Mouse (Mus musculus) MEL (cell line): Measurements from ENCODE around the gene Timp2. TPM values are rescaled to one million over a fixed set of nuclear protein-coding genes. Genes with fewer than 3 reads are reported as not detected.

ENCODE experiments used
- DNase-seq: peaks from one replicate; pipeline ENCODE4 v3.0.0; 2011; ENCODE audit warnings: low read depth, low spot score
- H3K27ac ChIP-seq: 2 replicates; pipeline ENCODE4 v1.5.1; 2012; ENCODE audit warnings: low read depth, mild to moderate bottlenecking, control low read depth, low read length, moderate library complexity; ENCODE audit not compliant: control insufficient read depth
- H3K27me3 ChIP-seq, 2 experiments: fragments of 150-350 bp in 1 of 2; sonication (generic) in 1 of 2; 2 replicates each; pipeline ENCODE4 v1.6.1; 2012; ENCODE audit warnings: low read length in 2 of 2, mild to moderate bottlenecking in 2 of 2, improper control_type of control experiment in 1 of 2, moderate library complexity in 1 of 2; ENCODE audit not compliant: insufficient read depth in 2 of 2, control insufficient read depth in 1 of 2
- H3K36me3 ChIP-seq, 2 experiments: 2 replicates each; pipeline ENCODE4 v1.6.1; 2012 to 2014; ENCODE audit warnings: low read length in 2 of 2, improper control_type of control experiment in 1 of 2, inconsistent platforms in 1 of 2, mild to moderate bottlenecking in 1 of 2; ENCODE audit not compliant: insufficient read depth in 2 of 2, control insufficient read depth in 1 of 2
- H3K4me1 ChIP-seq, 2 experiments: fragments of 150-350 bp in 1 of 2; sonication (generic) in 1 of 2; 2 replicates each; pipeline ENCODE4 v1.6.1; 2012; ENCODE audit warnings: low read length in 2 of 2, improper control_type of control experiment in 1 of 2, mild to moderate bottlenecking in 1 of 2; ENCODE audit not compliant: insufficient read depth in 2 of 2, control insufficient read depth in 1 of 2
- H3K4me3 ChIP-seq, 2 experiments: fragments of 150-350 bp in 1 of 2; sonication (generic) in 1 of 2; 2 replicates each; pipeline ENCODE4 v1.5.1; 2012; ENCODE audit warnings: low read depth in 2 of 2, low read length in 2 of 2, mild to moderate bottlenecking in 2 of 2, moderate library complexity in 2 of 2, control low read depth in 1 of 2, improper control_type of control experiment in 1 of 2; ENCODE audit not compliant: control insufficient read depth in 1 of 2, insufficient read depth in 1 of 2
- H3K79me2 ChIP-seq: 2 replicates; pipeline ENCODE4 v1.6.1; 2012; ENCODE audit warnings: mild to moderate bottlenecking, low read length, moderate library complexity; ENCODE audit not compliant: control insufficient read depth, poor library complexity, insufficient read depth
- H3K9ac ChIP-seq: 2 replicates; pipeline ENCODE4 v1.6.1; 2012; ENCODE audit warnings: low read depth, mild to moderate bottlenecking, control low read depth, low read length, moderate library complexity; ENCODE audit not compliant: control insufficient read depth, poor library complexity, severe bottlenecking
- H3K9me3 ChIP-seq: fragments of 150-350 bp; sonication (generic); replicated peaks from 2 replicates; pipeline ENCODE4 v1.6.1; 2012; ENCODE audit warnings: mild to moderate bottlenecking, low read length, improper control_type of control experiment, moderate library complexity; ENCODE audit not compliant: insufficient read depth
- CHD1 ChIP-seq: IDR thresholded peaks from 2 replicates; pipeline ENCODE4 v1.6.1; 2012; ENCODE audit warnings: low read depth, mild to moderate bottlenecking, inconsistent platforms, low read length, improper control_type of control experiment
- ETS1 ChIP-seq: IDR thresholded peaks from 2 replicates; pipeline ENCODE4 v1.6.1; 2012; ENCODE audit warnings: low read depth, mild to moderate bottlenecking, inconsistent platforms, low read length, improper control_type of control experiment, moderate library complexity
- GATA1 ChIP-seq: IDR thresholded peaks from 2 replicates; pipeline ENCODE4 v1.6.1; 2011; ENCODE audit warnings: low read depth, low read length, improper control_type of control experiment
- HCFC1 ChIP-seq: IDR thresholded peaks from 2 replicates; pipeline ENCODE4 v1.6.1; 2012; ENCODE audit warnings: low read depth, mild to moderate bottlenecking, inconsistent platforms, low read length, improper control_type of control experiment, moderate library complexity
- JUND ChIP-seq: IDR thresholded peaks from 2 replicates; pipeline ENCODE4 v1.6.1; 2011; ENCODE audit warnings: low read depth, mild to moderate bottlenecking, improper control_type of control experiment, low read length
- MAZ ChIP-seq: IDR thresholded peaks from 2 replicates; pipeline ENCODE4 v1.6.1; 2012; ENCODE audit warnings: low read depth, mild to moderate bottlenecking, inconsistent platforms, low read length, improper control_type of control experiment
- MEF2A ChIP-seq: IDR thresholded peaks from 2 replicates; pipeline ENCODE4 v1.6.1; 2014; ENCODE audit warnings: low read depth, mild to moderate bottlenecking, inconsistent platforms, low read length, improper control_type of control experiment; ENCODE audit not compliant: poor library complexity, insufficient replicate concordance, severe bottlenecking; ENCODE audit errors: extremely low read depth
- MXI1 ChIP-seq: IDR thresholded peaks from 2 replicates; pipeline ENCODE4 v1.6.1; 2011; ENCODE audit warnings: mild to moderate bottlenecking, low read depth, low read length, improper control_type of control experiment
- NELFE ChIP-seq: IDR thresholded peaks from 2 replicates; pipeline ENCODE4 v1.6.1; 2011; ENCODE audit warnings: low read depth, low read length, improper control_type of control experiment
- NRF1 ChIP-seq: IDR thresholded peaks from 2 replicates; pipeline ENCODE4 v1.6.1; 2014; ENCODE audit warnings: low read depth, mild to moderate bottlenecking, inconsistent platforms, low read length, improper control_type of control experiment, moderate library complexity; ENCODE audit not compliant: poor library complexity, insufficient read depth, severe bottlenecking
- POLR2AphosphoS5 ChIP-seq: IDR thresholded peaks from 2 replicates; pipeline ENCODE4 v1.6.1; 2012; ENCODE audit warnings: low read depth, borderline replicate concordance, mild to moderate bottlenecking, inconsistent platforms, low read length, moderate library complexity, mixed read lengths
- SMC3 ChIP-seq: IDR thresholded peaks from 2 replicates; pipeline ENCODE4 v1.6.1; 2011; ENCODE audit warnings: low read depth, low read length, improper control_type of control experiment
- TAL1 ChIP-seq: IDR thresholded peaks from 2 replicates; pipeline ENCODE4 v1.6.1; 2012; ENCODE audit warnings: mild to moderate bottlenecking, inconsistent platforms, low read length, moderate library complexity, mixed read lengths
- TBP ChIP-seq: IDR thresholded peaks from 2 replicates; pipeline ENCODE4 v1.8.0; 2011; ENCODE audit warnings: low read depth, low read length, improper control_type of control experiment
- USF1 ChIP-seq: IDR thresholded peaks from 2 replicates; pipeline ENCODE4 v1.6.1; 2014; ENCODE audit warnings: low read depth, mild to moderate bottlenecking, inconsistent platforms, low read length, improper control_type of control experiment, moderate library complexity
- polyA plus RNA-seq, 2 experiments: library from polyadenylated mRNA; stranded (reverse) in 1 of 2; unstranded in 1 of 2; fragments of >175 nt in 1 of 2; fragments of >200 nt in 1 of 2; gene quantifications; 2 replicates each; pipeline versions ENCODE4 v1.2.1 to v1.2.4; 2012; ENCODE audit warnings: low replicate concordance in 2 of 2, low read depth in 1 of 2; ENCODE audit not compliant: insufficient read length in 2 of 2, insufficient read depth in 1 of 2, missing spikeins in 1 of 2
- total RNA-seq: library from RNA; depleted of rRNA; stranded (reverse); fragments of 300-350 nt; gene quantifications from 2 replicates; pipeline ENCODE4 v1.2.3, GENCODE M21; 2012

The Timp2 gene
- total and polyA plus RNA-seq, 3 experiments: not detected

DNA sequence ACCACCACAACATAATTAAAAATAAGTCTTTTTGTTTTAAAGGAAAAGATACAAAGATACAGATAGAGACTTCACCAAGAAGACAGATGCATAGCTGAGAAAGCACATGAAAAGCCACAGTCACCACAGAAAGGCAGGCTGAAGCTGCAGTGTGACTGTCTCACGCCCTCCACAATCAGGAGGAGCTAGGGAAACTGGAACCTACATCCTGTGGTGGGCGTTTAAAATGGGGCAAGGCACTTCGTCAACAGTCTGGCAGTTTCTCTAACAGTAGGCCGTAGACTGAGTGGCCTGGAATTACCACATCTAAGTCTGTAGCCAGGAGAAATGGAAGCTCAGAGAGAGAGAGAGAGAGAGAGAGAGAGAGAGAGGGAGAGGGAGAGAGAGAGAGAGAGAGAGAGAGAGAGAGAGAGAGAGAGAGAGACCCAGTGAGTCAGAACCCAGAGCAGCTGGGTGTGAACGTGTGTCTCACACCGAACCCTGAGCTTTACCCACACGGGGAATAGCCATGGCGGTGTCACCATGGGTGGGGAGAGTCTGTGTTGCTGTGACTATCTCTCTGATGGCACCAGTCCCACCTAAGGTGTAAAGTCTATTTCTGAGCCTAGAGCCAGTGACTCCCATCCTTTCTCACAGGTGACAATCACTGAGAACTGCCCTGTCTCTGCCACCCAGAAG, 17.9 kb downstream of the Timp2 start:
- H3K79me2 ChIP-seq: no peaks in the 10 kb centered on the region
- no peak overlapping the region for H3K9ac ChIP-seq
- TF ChIP-seq MXI1 (no peak), TAL1 (no peak), NRF1 (no peak), MEF2A (no peak), USF1 (no peak), SMC3 (no peak)
- no peaks in the 10 kb centered on the region for H3K4me1 ChIP-seq
- no peaks in the 10 kb centered on the region for H3K36me3 ChIP-seq
- peaks cover 9 to 18% of the 10 kb centered on the region in 2 experiments for H3K27me3 ChIP-seq
- H3K9me3 ChIP-seq: no peaks in the 10 kb centered on the region
- H3K4me3 ChIP-seq: no peak overlapping the region
- no peak for DNase-seq
- no peak overlapping the region for H3K27ac ChIP-seq

DNA sequence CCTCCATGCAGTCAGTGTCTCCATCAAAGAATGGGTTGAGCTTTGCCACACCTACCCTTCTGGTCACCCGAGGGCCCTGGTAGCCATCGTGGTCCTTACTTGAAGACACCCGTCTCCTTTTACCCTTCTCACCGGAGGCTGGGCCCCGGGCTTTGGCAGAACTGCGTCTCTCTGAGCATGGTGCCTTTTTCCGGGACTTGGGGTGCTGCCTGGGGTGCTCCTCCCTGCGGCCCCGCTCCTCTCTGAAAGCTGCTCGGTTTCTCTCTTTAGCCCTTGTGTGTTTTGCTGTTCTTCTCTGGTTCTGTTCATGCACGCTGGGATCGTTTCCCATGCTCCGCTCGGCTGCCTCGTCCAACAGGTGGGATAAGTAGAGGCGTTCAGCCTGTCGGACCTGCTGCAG, 22.1 kb downstream of the Timp2 start:
- no peaks in the 10 kb centered on the region for H3K79me2 ChIP-seq
- TF ChIP-seq POLR2AphosphoS5: no peak
- no peak for TF ChIP-seq ETS1
- TF ChIP-seq CHD1: no peak
- no peak for TF ChIP-seq HCFC1
- DNase-seq: no peak

DNA sequence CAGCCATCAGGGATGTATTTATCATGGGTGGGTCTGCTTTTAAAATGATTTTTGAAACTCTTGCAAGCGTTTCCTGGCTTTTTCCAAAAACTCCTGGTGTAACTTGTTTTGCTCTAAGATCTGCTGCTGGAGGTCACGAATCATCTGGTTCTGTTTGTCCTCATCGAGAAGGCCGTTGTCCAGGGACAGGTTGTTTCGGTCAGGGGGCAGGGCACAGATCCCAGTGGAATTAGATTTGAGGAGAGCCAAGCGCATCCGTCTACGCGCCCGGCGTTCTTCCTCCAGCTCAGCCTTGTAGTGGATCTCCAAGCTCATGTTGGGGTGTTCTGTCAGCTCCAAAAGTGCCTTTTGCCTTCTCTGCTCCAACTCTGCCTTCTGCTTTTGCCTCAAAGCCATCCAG, 23.2 kb downstream of the Timp2 start:
- H3K36me3 ChIP-seq: no peaks in the 10 kb centered on the region
- TF ChIP-seq GATA1 (no peak), NELFE (no peak), JUND (no peak), TBP (no peak), MXI1 (no peak), MAZ (no peak)

More for the DNA sequence above, 22.1 kb downstream of the Timp2 start:
- no peak overlapping the region for H3K9ac ChIP-seq
- no peaks in the 10 kb centered on the region for H3K9me3 ChIP-seq
- H3K27ac ChIP-seq: no peak overlapping the region
- peaks cover 2 to 4% of the 10 kb centered on the region in 2 experiments; a peak in 2 of 4 replicates for H3K27me3 ChIP-seq
- H3K4me1 ChIP-seq: no peaks in the 10 kb centered on the region
- H3K4me3 ChIP-seq: no peak overlapping the region
- no peaks in the 10 kb centered on the region for H3K36me3 ChIP-seq

More for the DNA sequence above, 23.2 kb downstream of the Timp2 start:
- H3K79me2 ChIP-seq: no peaks in the 10 kb centered on the region
- no peaks in the 10 kb centered on the region for H3K4me1 ChIP-seq
- no peak overlapping the region for H3K27ac ChIP-seq
- no peak overlapping the region for H3K9ac ChIP-seq
- no peaks in the 10 kb centered on the region for H3K9me3 ChIP-seq
- no peak for DNase-seq
- no peak overlapping the region for H3K4me3 ChIP-seq
- H3K27me3 ChIP-seq: peaks cover 0 to 1% of the 10 kb centered on the region in 2 experiments; a peak in 1 of 4 replicates
